Mouse (Mus musculus) gastrocnemius, postnatal 4 days (tissue): ENCODE results near the gene Gm6121. TPM values are rescaled to one million over a fixed set of nuclear protein-coding genes. Genes with fewer than 3 reads are reported as not detected.
"Not testable (repeated sequence)": the region's sequence is repeated elsewhere in the genome, so short reads cannot be mapped to it uniquely, and the experiment has no call there.

Source experiments
- DNase-seq, 2 experiments: peaks; one replicate each; pipeline ENCODE4 v3.0.0; 2021 to 2022; ENCODE audit warnings: low spot score in 2 of 2, mixed read lengths in 2 of 2
- long read RNA-seq, 2 experiments: library from polyadenylated mRNA; stranded (forward); transcript quantifications; one replicate each; pipeline ENCODE4 v2.0.0; 2021
- total RNA-seq, 2 experiments: library from RNA; stranded (reverse); gene quantifications; 2 replicates each; pipeline ENCODE4 v1.2.3; 2021

Gm6121 gene
- not detected for total RNA-seq
- long read RNA-seq, experiment 1, result 0 reads
- long read RNA-seq, experiment 2, result 0 reads

DNA sequence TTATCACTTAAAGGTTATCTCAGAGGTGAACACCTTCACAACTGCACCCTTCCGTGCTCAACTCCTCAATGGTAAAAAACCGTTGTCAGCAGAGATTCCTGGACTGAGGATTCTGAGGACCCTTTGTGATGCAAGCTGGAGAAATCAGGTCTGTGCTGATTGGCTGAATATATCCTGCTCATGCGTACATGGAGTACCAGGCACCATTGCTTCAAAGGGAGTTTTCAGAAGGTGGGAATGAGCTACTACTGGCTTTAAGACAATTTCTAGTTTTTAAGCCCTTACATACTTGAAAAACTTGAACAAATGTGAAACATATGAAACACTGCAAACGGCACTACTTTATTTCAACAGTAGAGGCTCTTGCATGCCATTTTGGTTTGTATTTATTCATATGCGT is at the start of gene Gm6121:
TSS of gene Gm6121 (minus strand) at position 101 of the 400 bp plus-strand sequence.
- DNase-seq, result not testable (repeated sequence)

Other genes starting within 250 kb of the Gm6121 start
- not detected for gene Gm14525, start 233.1 kb downstream of the Gm6121 start, total RNA-seq